Mouse (Mus musculus) neural tube, embryonic 13.5 days (tissue): ENCODE data around the gene Fam222a. TPM values are rescaled to one million over a fixed set of nuclear protein-coding genes. Genes with fewer than 3 reads are reported as not detected.

Experiments
- ATAC-seq: fragments of 200-750 bp; cut with Nextera tagmentation; 2 replicates; pipeline ENCODE4 v1.8.0; 2017; ENCODE audit warnings: low read depth, mild to moderate bottlenecking, moderate TSS enrichment, moderate library complexity
- H3K27ac ChIP-seq: fragments of 300-500 bp; sonication (generic); replicated peaks from 2 replicates; pipeline ENCODE4 v1.5.1; 2015; ENCODE audit warnings: moderate library complexity, mild to moderate bottlenecking, inconsistent platforms
- H3K27me3 ChIP-seq: fragments of 300-500 bp; sonication (generic); 2 replicates; pipeline ENCODE4 v1.6.1; 2015; ENCODE audit warnings: mild to moderate bottlenecking, inconsistent platforms
- H3K36me3 ChIP-seq: fragments of 300-500 bp; sonication (generic); 2 replicates; pipeline ENCODE4 v1.6.1; 2015; ENCODE audit warnings: mild to moderate bottlenecking, inconsistent platforms
- H3K4me1 ChIP-seq: fragments of 300-500 bp; sonication (generic); replicated peaks from 2 replicates; pipeline ENCODE4 v1.6.1; 2015; ENCODE audit warnings: inconsistent platforms
- H3K4me2 ChIP-seq: fragments of 300-500 bp; sonication (generic); 2 replicates; pipeline ENCODE4 v1.6.1; 2015; ENCODE audit warnings: inconsistent platforms, mild to moderate bottlenecking, moderate library complexity
- H3K4me3 ChIP-seq: fragments of 300-500 bp; sonication (generic); 2 replicates; pipeline ENCODE4 v1.5.1; 2015; ENCODE audit warnings: mild to moderate bottlenecking, inconsistent platforms
- H3K9ac ChIP-seq: fragments of 300-500 bp; sonication (generic); 2 replicates; pipeline ENCODE4 v1.6.1; 2015; ENCODE audit warnings: moderate library complexity, mild to moderate bottlenecking, inconsistent platforms
- H3K9me3 ChIP-seq: fragments of 300-500 bp; sonication (generic); 2 replicates; pipeline ENCODE4 v1.6.1; 2016; ENCODE audit warnings: inconsistent platforms
- WGBS: fragments of 180-500 bp; shearing (Covaris S2); methylation state at CpG from one replicate; pipeline ENCODE4 v1.1.7; 2015; 5-methylcytosine and 5-hydroxymethylcytosine counted together
- polyA plus RNA-seq: library from polyadenylated mRNA; unstranded; fragments of >200 nt; fragmentation: Nextera tagmentation; extraction: Ambion mirVana; gene quantifications from 2 replicates; pipeline ENCODE4 v1.2.1, GENCODE M21; 2015

The Fam222a gene
- polyA plus RNA-seq, 1 experiment from 2014 or later = 6.8 TPM

DNA sequence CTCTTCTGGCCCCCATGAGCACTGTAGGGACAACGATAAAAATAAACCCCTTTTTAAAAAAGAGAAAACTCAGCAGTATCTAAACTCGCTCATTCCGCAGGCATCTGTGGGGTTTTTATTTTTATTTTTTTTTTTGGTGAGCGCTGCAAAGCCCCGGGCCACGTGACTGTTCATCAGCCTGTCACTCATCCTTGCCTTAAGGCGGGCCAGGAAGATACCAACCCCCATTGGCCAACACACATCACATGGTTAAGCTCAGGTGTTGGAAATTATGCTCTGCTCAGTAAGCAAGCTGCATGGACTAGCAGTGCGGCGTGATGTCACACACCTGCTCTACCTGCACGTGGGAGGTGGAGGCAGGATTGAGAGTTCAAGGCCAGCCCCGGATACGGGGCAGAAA, 50.0 kb downstream of the Fam222a start:
- H3K4me2 ChIP-seq = no peak overlapping the region
- H3K27ac ChIP-seq = no peak overlapping the region
- ATAC-seq = no peak
- 81% methylated on average over 12 of the region's 12 CpGs for WGBS
- no peaks in the 10 kb centered on the region for H3K9me3 ChIP-seq
- no peak overlapping the region for H3K4me3 ChIP-seq
- H3K9ac ChIP-seq = no peak overlapping the region
- no peaks in the 10 kb centered on the region for H3K36me3 ChIP-seq
- no peaks in the 10 kb centered on the region for H3K27me3 ChIP-seq
- H3K4me1 ChIP-seq = peaks cover under 1% of the 10 kb centered on the region; the same call in 1 of the 2 replicates

DNA sequence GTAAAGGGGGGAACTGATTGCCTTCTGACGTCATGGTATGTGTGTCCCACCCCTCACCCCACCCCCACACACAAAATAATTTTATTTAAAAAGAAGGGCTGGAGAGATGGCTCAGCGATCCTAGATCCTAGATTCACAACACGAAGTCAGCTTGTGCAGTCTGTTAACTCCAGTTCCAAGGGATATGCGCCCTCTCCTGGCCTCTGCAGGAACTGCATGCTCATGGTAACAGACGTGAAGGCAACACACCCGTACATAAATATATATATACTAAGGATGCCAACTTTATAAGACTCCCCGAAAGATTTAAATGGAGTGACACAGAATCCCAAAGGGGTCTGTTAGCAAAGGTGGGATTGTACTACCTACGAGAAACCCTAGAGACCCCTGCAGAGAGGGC, 51.0 kb downstream of the Fam222a start:
- Histone ChIP-seq H3K4me2 (no peak overlapping the region), H3K4me1 (no peaks in the 10 kb centered on the region), H3K27me3 (no peaks in the 10 kb centered on the region), H3K9ac (no peak overlapping the region), H3K27ac (no peak overlapping the region), H3K36me3 (no peaks in the 10 kb centered on the region), H3K9me3 (no peaks in the 10 kb centered on the region), H3K4me3 (no peak overlapping the region)
- WGBS = 28% methylated on average over 8 of the region's 8 CpGs
- ATAC-seq = no peak

DNA sequence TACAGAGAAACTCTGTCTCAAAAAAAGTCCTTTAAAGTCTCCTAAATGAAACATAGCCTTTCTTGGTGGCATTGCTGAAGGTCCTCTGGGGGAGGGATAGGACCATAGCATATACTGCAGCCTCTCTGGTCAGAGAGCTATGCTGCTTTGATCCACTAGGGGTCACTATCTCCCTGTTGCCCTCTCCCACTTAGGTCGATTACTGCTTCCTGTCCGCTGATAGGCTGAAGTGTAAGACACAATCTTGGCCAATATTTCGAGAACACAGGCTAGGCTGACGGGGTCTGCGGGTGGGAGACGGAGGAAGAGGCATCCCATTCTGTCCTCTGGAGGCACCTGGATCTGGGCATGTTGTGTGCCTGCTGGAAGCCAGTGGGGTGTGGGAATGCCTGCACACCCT, 52.5 kb downstream of the Fam222a start:
- H3K4me2 ChIP-seq = no peak overlapping the region
- 40% methylated on average over 6 of the region's 6 CpGs for WGBS

DNA sequence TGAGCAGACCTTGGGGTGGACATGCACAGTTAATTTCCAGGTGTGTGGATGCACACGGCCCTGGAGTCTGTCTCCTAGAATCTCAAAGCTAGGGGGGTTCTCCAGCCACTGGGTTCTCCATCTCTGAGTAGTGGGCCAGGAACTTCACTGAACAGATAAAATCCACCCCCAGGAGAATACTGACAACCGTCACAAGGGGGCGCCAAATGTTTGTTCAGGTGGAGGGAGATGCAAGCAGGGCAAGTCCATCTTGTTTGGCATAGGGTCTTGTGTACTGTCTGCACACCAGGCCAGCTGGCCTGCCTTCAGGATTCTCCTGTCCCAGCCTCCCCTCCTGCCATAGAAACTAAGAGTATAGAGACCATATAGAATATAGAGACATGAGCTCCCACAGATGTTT, 57.8 kb downstream of the Fam222a start:
- 20% methylated on average over 3 of the region's 3 CpGs for WGBS
- H3K4me3 ChIP-seq = no peak overlapping the region

More for the DNA sequence above, 52.5 kb downstream of the Fam222a start:
- no peaks in the 10 kb centered on the region for H3K27me3 ChIP-seq
- ATAC-seq = no peak
- no peaks in the 10 kb centered on the region for H3K4me1 ChIP-seq
- no peaks in the 10 kb centered on the region for H3K36me3 ChIP-seq
- H3K9ac ChIP-seq = no peak overlapping the region
- H3K27ac ChIP-seq = no peak overlapping the region
- no peaks in the 10 kb centered on the region for H3K9me3 ChIP-seq
- H3K4me3 ChIP-seq = no peak overlapping the region

DNA sequence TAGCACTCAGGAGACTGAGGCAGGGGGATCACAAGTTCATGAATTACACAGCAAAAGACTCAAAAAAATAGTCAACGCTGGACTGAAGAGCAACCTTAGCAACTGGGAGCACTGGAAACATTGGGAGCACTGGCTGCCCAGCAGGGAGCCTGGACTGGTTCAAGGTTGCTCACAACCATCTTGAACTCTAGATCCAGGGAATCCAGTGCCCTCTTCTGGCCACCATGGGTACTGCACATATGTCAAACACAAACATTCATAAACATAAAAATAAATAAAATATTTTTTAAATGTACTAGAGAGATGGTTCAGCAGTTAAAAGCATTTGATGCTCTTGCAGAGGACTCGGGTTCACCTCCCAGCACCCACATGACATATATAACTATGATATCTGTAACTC, 63.5 kb downstream of the Fam222a start:
- Histone ChIP-seq H3K4me3 (no peak overlapping the region), H3K9ac (no peak overlapping the region), H3K27ac (no peak overlapping the region), H3K36me3 (no peaks in the 10 kb centered on the region), H3K4me2 (no peak overlapping the region), H3K9me3 (no peaks in the 10 kb centered on the region), H3K27me3 (no peaks in the 10 kb centered on the region; the same call in 1 of the 2 replicates), H3K4me1 (no peaks in the 10 kb centered on the region)
- WGBS = 52% methylated on average over 2 of the region's 2 CpGs
- no peak for ATAC-seq

More for the DNA sequence above, 57.8 kb downstream of the Fam222a start:
- no peak for ATAC-seq
- Histone ChIP-seq H3K27me3 (no peaks in the 10 kb centered on the region), H3K4me1 (no peaks in the 10 kb centered on the region), H3K4me2 (no peak overlapping the region), H3K36me3 (no peaks in the 10 kb centered on the region), H3K9ac (no peak overlapping the region), H3K9me3 (no peaks in the 10 kb centered on the region), H3K27ac (no peak overlapping the region)

DNA sequence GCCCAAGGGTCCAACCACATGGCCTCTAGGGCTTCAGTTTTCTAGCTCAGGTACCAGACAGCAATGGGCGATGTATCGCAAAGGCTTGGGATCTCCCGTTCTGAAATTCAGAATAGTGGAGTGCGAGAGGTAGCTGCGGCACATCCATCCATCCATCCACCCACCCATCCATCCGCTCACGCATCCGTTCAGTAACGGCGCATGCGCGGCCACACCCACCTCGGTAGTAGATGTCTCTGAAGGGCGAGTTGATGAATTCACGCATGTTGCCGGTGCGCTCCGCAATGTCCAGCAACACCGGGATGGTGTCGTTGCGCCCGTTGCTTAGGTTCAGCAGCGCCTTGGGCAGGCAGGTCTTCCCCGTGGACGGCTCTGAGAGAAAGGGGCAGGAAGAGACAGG, 68.3 kb downstream of the Fam222a start:
- Histone ChIP-seq H3K9me3 (no peaks in the 10 kb centered on the region), H3K36me3 (no peaks in the 10 kb centered on the region), H3K4me2 (no peak overlapping the region), H3K27ac (no peak overlapping the region), H3K4me1 (peaks cover 13% of the 10 kb centered on the region), H3K4me3 (no peak overlapping the region), H3K27me3 (peaks cover 12% of the 10 kb centered on the region; the same call in 1 of the 2 replicates), H3K9ac (no peak overlapping the region)
- ATAC-seq = no peak
- 81% methylated on average over 25 of the region's 25 CpGs for WGBS

DNA sequence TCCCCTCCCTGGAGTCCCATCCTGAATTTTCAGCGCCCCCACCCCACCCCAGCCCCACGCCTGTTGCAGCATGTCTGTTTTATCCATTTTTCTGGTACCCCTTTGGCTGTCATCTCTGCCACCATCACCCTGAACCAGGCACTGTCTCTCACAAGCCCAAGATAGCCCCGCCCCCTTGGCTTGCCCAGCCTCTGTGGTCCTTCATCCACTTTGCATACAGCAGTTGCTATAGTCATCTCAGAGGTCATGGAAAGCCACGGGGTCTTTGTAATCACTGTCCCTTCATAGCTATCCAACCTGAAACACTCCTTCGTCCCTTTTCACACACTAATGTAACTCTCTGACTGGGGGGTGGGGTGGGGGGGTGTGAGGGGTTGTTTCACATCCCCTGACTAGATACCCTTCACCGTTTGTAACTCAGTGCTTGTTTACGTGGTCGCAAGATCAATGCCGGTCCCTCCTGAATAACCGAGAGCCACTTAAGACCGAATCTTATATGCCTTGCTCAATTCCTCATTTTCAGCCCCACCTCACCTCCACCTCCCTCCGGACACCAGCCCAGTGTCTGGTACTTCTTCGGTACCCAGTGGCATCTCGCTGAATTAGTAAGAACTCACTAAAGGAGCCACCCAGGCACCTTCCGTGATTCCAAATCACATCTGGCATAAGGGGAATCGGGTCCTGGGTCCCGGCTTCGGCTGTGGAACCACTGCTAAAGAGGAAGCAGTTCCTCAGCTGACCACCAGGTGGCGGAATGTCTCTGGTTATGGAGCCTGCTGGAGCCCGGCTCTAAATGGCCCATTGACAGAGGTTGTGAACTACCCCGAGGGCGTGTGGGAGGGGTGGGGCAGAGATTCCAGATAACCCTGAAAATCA, 71.2 kb downstream of the Fam222a start:
- Histone ChIP-seq H3K4me2 (peak overlapping the region; percentile 48), H3K36me3 (no peaks in the 10 kb centered on the region), H3K9ac (peak overlapping the region; percentile 50), H3K4me1 (peaks cover 13% of the 10 kb centered on the region), H3K9me3 (no peaks in the 10 kb centered on the region), H3K27ac (no peak overlapping the region), H3K4me3 (peak overlapping the region; percentile 15; the same call in 1 of the 2 replicates), H3K27me3 (peaks cover 15% of the 10 kb centered on the region; the same call in 1 of the 2 replicates)
- ATAC-seq = peak; percentile 67
- WGBS = 14% methylated on average over 22 of the region's 22 CpGs

DNA sequence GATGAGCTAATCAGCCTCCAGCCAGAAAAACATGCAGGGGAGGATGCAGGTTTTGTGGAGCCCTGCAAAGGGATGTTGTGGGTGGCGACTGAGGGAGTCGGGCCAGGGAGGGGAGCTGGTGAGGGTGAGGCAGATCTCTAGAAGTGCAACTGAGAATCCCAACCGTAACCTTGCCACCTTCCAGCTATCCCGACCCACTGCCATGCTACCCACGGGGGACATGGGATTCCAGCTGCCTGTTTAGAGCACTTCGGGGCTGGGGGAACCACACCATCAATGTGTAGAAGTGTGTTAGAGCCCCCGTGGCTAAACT, 71.8 kb downstream of the Fam222a start:
- Histone ChIP-seq H3K9me3 (no peaks in the 10 kb centered on the region), H3K9ac (no peak overlapping the region), H3K27ac (no peak overlapping the region), H3K4me3 (no peak overlapping the region), H3K27me3 (peaks cover 15% of the 10 kb centered on the region; the same call in 1 of the 2 replicates), H3K36me3 (no peaks in the 10 kb centered on the region), H3K4me1 (peaks cover 13% of the 10 kb centered on the region), H3K4me2 (peak overlapping the region; percentile 48)
- WGBS = 30% methylated on average over 7 of the region's 7 CpGs
- ATAC-seq = 0 out of 2 replicates have a peak, but pooled peaks have one; percentile 9

DNA sequence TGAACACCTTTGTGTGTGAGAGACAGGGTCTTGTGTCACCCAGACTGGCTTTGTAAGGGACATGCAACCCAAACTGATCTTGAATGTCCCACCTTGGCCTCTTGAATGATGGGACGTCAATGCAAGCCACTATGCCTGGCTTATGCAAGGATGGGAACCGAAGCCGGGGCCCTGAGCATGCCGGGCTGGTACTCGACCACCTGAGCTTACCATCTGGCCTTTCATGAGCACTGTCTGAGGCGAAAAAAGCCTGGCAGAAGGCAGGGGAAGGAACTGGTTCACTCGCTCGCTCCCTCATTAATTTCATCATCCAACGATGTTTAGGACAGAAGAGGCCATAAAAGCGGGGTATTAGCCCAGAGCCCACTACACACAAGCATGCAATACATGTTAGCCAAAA, 73.0 kb downstream of the Fam222a start:
- H3K4me3 ChIP-seq = no peak overlapping the region
- H3K9ac ChIP-seq = no peak overlapping the region
- H3K27me3 ChIP-seq = peaks cover 15% of the 10 kb centered on the region; the same call in 1 of the 2 replicates
- no peaks in the 10 kb centered on the region for H3K36me3 ChIP-seq
- no peak overlapping the region for H3K27ac ChIP-seq
- no peaks in the 10 kb centered on the region for H3K9me3 ChIP-seq
- no peak overlapping the region for H3K4me2 ChIP-seq
- H3K4me1 ChIP-seq = peaks cover 13% of the 10 kb centered on the region
- WGBS = 60% methylated on average over 10 of the region's 10 CpGs
- ATAC-seq = no peak

DNA sequence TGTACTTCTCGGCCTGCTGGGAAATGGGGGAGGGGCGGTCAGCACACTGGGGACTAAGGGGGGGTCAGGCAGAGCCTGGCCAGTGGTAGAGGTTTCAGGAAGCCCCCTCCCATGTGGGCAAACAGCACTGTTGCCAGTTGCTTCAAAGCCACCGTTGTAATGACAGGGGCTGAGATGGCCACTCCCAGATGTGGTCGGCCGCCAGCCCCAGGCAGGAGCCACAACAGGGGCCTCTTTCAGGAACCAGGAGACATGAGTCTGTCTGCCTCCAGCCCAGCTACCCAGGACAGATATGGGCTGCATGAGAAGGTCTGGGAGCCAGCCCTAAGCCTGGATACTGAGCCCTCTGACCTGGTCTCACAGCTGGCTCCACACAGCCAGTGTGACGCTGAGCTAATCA, 77.1 kb downstream of the Fam222a start:
- peaks cover 24% of the 10 kb centered on the region for H3K27me3 ChIP-seq
- peaks cover 21% of the 10 kb centered on the region for H3K4me1 ChIP-seq
- H3K9me3 ChIP-seq = no peaks in the 10 kb centered on the region
- no peak overlapping the region for H3K27ac ChIP-seq
- H3K9ac ChIP-seq = no peak overlapping the region
- no peaks in the 10 kb centered on the region for H3K36me3 ChIP-seq
- no peak overlapping the region for H3K4me3 ChIP-seq
- WGBS = 46% methylated on average over 6 of the region's 6 CpGs
- H3K4me2 ChIP-seq = no peak overlapping the region
- ATAC-seq = no peak

DNA sequence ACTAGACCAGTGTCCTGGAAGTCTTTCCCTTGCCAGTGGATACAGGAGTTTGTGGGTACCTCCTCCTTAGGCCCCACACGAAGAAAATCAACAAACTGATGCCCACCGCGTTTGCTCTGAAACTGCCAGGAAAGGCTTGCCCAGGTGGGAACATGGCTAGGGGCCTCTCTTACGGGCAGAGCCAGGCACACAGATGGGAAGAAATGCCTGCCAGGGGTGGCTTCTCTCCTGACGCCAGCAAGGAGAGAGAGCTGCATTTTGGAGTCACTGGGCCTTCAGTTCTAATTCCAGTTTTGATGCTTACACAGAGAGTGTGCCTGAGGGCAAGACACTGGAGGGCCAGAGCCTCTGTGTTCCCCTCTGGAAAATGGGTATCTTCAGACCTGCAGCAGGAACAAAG, 78.1 kb downstream of the Fam222a start:
- WGBS = 88% methylated on average over 5 of the region's 5 CpGs
- H3K4me1 ChIP-seq = peaks cover 27% of the 10 kb centered on the region
- H3K27ac ChIP-seq = no peak overlapping the region
- no peaks in the 10 kb centered on the region for H3K36me3 ChIP-seq
- no peaks in the 10 kb centered on the region for H3K9me3 ChIP-seq
- no peak for ATAC-seq
- H3K4me3 ChIP-seq = no peak overlapping the region
- no peak overlapping the region for H3K4me2 ChIP-seq
- H3K27me3 ChIP-seq = peaks cover 26% of the 10 kb centered on the region
- H3K9ac ChIP-seq = no peak overlapping the region

DNA sequence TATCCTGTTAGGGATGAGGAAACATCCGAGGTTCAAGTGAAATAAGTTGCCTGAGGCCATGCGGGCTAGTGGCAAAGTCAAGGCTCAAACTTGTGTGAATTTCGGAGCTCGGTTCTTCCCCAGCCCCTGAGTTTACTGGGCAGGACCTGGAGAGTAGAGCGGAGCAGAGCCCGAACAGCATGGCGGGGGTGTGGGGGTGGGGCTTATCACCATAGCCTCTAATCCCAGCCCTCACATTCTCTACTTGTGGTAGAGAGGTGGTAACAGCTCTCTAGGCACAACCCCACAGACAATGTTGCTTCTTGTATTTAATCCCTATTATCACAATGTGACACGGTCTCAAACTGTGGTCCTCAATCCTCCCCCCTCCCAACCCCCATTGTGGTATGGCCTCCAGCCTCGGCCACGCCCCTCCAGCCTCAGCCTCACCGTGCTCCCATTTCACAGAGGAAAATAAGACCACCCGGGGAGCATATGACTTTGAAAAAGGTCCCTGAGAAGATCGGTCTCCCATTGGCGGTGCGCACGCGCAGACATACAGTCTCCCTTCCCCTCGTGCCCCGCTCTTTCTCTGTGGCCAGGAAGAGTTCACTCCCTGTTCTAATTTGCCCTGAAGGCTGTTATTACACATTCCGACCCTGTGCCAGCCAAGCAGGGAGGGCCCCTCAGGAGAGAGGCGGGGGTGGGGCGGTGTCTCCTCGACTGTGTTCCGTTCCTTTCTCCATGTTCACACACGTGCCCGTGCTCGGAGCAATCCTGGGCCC, 79.6 kb downstream of the Fam222a start:
- Histone ChIP-seq H3K4me1 (peaks cover 35% of the 10 kb centered on the region), H3K4me3 (peak overlapping the region; percentile 27), H3K9me3 (no peaks in the 10 kb centered on the region), H3K27me3 (peaks cover 22% of the 10 kb centered on the region), H3K9ac (peak overlapping the region; percentile 51), H3K27ac (no peak overlapping the region; the same call in 1 of the 2 replicates), H3K4me2 (peak overlapping the region; percentile 56), H3K36me3 (no peaks in the 10 kb centered on the region)
- 3% methylated on average over 27 of the region's 27 CpGs for WGBS
- ATAC-seq = peak; percentile 76
